Mouse (Mus musculus): ENCODE measurements around the gene Prlh. TPM values are rescaled to one million over a fixed set of nuclear protein-coding genes. Genes with fewer than 3 reads are reported as not detected.

Prlh gene
- not detected in 2 replicates for polyA plus RNA-seq (2015; fragmentation: Nextera tagmentation; extraction: Ambion mirVana)

- Histone ChIP-seq H3K4me2 (no peak within 1 kb of the TSS), H3K27me3 (peaks cover 3% of the 10 kb centered on the region; the same call in 1 of the 2 replicates), H3K4me3 (replicated peaks) (no peak within 1 kb of the TSS), H3K36me3 (no peaks in the 10 kb centered on the region), H3K9ac (no peak within 1 kb of the TSS), H3K9me3 (replicated peaks) (no peaks in the 10 kb centered on the region), H3K4me1 (no peaks in the 10 kb centered on the region), H3K27ac (no peak within 1 kb of the TSS)
- ATAC-seq (replicated peaks; ENCODE audit: low FRiP score), result no peak
- WGBS, result 88% methylated on average over 8 of the region's 8 CpGs
These were observed at the start of gene Prlh for GRCm38 (mm10) chr1:90952808-90953207. Gene Prlh (plus strand): TSS chr1:90953108.

DNA sequence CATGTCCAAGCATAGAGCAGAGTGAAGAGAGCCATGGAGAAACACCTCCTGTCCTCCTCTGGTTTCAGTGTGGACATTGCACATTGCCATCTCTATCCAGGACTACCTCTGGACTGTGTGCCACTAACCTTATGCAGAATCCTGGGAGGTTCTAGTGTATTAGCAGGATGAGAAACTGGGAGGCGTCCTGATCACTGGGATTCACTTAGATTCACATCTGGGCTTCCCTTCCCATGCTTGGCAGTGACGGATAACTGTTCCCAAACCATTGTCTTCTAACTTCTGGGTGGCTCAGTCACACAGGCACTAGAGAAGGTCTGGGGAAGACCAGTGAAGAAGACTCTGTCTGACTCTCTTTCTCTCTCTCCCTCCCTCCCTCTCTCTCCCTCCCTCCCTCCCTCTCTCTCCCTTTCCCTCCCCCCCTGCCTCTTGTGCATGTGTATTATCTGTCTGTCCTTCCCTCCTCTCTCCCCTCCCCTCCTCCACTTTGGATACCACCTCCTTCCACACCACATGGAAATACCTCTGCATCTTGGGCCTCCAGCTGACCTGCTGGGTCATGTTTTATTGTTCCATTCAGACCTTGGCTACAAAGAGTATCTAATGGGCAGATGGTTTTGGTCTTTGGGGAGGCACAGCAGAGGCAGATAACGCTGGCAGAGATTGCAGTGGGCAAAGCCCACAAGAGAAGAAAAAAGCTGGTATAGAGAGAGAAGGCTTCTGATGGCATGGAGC, 49.5 kb upstream of the Prlh start:
- Histone ChIP-seq H3K4me3 (replicated peaks) (no peak overlapping the region), H3K27me3 (no peaks in the 10 kb centered on the region), H3K4me1 (0 out of 2 replicates have a peak, but pooled peaks cover 15% of the 10 kb centered on the region), H3K4me2 (no peak overlapping the region), H3K9me3 (replicated peaks) (no peaks in the 10 kb centered on the region), H3K27ac (peak overlapping the region; percentile 71), H3K9ac (no peak overlapping the region), H3K36me3 (no peaks in the 10 kb centered on the region)
- 52% methylated on average over 3 of the region's 3 CpGs for WGBS
- no peak for ATAC-seq (replicated peaks; ENCODE audit: low FRiP score)

DNA sequence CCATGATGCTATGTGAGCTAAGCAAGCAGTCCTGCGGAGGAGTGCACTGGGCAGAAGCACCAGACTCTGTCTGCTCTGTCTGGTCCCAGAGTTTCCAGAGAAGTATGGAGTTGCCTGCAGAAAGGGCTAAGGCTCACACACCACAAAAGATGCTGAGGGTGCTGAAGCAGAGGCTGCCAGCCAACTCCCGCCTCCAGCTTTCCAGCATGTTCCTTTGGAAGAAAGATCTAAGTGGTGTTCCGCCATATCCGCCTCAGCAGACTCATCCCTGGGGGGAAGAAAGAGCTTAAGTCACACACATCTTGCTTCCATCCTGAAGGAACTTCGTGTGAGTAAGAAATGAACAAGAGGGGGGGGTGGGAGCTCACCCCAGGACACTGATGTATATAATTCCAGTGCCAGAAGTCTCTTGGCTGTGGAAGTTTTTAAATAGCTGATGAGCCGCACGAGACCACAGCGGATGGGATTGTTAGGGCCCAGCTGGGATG, 48.9 kb upstream of the Prlh start:
- no peak overlapping the region for H3K9ac ChIP-seq
- no peak overlapping the region for H3K4me3 ChIP-seq (replicated peaks)
- H3K4me2 ChIP-seq, result no peak overlapping the region
- 52% methylated on average over 8 of the region's 8 CpGs for WGBS
- no peaks in the 10 kb centered on the region for H3K27me3 ChIP-seq
- no peaks in the 10 kb centered on the region for H3K9me3 ChIP-seq (replicated peaks)
- peak overlapping the region; percentile 71 for H3K27ac ChIP-seq
- peaks cover 19% of the 10 kb centered on the region; the same call in 1 of the 2 replicates for H3K4me1 ChIP-seq
- ATAC-seq (replicated peaks; ENCODE audit: low FRiP score), result no peak
- no peaks in the 10 kb centered on the region for H3K36me3 ChIP-seq

DNA sequence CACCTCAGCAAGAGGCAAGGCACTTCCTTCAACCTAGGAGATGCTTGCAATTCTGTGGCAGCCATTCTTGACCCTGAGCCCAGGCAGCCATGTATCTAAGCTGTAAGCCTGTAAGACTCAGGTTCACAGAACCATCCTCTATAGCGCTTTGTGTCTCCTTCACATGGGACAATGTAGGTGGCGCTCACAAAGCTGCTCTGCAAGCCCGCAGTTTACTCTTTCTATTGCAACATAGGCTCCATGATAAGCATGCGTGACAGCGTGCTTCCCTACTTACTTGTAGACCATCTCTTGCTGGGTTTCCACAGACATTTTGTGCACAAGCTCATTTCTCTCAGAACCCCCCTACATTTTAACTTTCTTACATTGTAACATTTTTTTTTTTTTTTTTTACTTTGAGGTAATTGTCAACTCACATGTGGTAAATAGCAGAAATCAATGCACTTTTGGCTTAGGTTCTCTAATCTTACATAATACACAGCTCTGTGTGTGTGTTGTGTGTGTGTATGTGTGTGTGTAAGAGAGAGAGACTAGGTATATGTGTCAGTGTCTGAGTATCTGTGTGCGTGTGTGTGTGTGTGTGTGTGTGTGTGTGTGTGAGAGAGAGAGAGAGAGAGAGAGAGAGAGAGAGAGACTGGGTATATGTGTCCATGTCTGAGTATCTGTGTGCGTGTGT, 48.0 kb upstream of the Prlh start:
- ATAC-seq (replicated peaks; ENCODE audit: low FRiP score), result no peak
- no peak overlapping the region for H3K4me2 ChIP-seq

GRCm38 (mm10) chr1:90906357-90906756, 46.6 kb upstream of the Prlh start:
- H3K27me3 ChIP-seq, result no peaks in the 10 kb centered on the region
- H3K4me2 ChIP-seq, result no peak overlapping the region
- peaks cover 31% of the 10 kb centered on the region for H3K4me1 ChIP-seq
- no peak overlapping the region for H3K9ac ChIP-seq
- H3K9me3 ChIP-seq (replicated peaks), result no peaks in the 10 kb centered on the region
- no peak overlapping the region for H3K27ac ChIP-seq
- H3K4me3 ChIP-seq (replicated peaks), result no peak overlapping the region
- WGBS, result 10% methylated on average over 2 of the region's 2 CpGs
- peak; percentile 20; the same call in 1 of the 2 replicates for ATAC-seq (replicated peaks; ENCODE audit: low FRiP score)
- H3K36me3 ChIP-seq, result no peaks in the 10 kb centered on the region

More for the DNA sequence above, 48.0 kb upstream of the Prlh start:
- Histone ChIP-seq H3K27me3 (no peaks in the 10 kb centered on the region), H3K27ac (0 out of 2 replicates have a peak overlapping the region, but pooled peaks have one; percentile 32), H3K4me1 (peaks cover 27% of the 10 kb centered on the region), H3K36me3 (no peaks in the 10 kb centered on the region), H3K9ac (no peak overlapping the region), H3K9me3 (replicated peaks) (no peaks in the 10 kb centered on the region), H3K4me3 (replicated peaks) (no peak overlapping the region)
- 88% methylated on average over 7 of the region's 7 CpGs for WGBS

GRCm38 (mm10) chr1:90909161-90909560, 43.7 kb upstream of the Prlh start:
- Histone ChIP-seq H3K9ac (no peak overlapping the region), H3K27ac (peak overlapping the region; percentile 54), H3K36me3 (no peaks in the 10 kb centered on the region), H3K27me3 (peaks cover under 1% of the 10 kb centered on the region; the same call in 1 of the 2 replicates), H3K4me1 (peaks cover 23% of the 10 kb centered on the region), H3K4me2 (peak overlapping the region; percentile 35), H3K9me3 (replicated peaks) (no peaks in the 10 kb centered on the region), H3K4me3 (replicated peaks) (no peak overlapping the region)
- 0 out of 2 replicates have a peak, but pooled peaks have one; percentile 31 for ATAC-seq (replicated peaks; ENCODE audit: low FRiP score)

DNA sequence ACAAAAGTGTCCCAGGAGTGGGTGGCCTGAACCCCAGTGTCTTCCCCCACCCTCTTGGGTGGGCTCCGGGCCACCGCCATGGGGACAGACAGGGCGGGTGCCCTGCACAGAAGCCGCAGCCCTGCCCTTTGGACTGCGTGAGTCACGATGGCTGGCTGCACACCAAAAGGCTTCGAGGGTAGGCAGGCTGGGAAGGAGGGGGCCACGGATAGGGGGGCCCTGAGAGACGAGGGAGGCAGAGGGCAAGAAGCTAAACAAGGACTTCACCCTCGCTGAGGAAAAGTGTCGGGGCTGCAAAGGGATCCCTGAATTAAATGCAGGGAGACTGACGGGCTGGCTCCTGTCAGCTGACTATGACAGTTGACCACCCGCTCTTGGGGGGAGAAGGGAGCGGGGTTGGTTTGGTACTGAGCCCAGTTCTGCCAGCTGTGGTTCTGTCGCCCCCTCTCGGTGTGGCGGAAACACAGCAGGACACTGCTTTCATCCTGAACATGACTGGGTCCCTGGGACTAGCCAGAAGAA, 43.2 kb upstream of the Prlh start:
- H3K9me3 ChIP-seq (replicated peaks), result no peaks in the 10 kb centered on the region
- no peaks in the 10 kb centered on the region for H3K36me3 ChIP-seq
- no peak overlapping the region for H3K9ac ChIP-seq
- 35% methylated on average over 17 of the region's 17 CpGs for WGBS
- H3K4me2 ChIP-seq, result peak overlapping the region; percentile 35
- H3K4me1 ChIP-seq, result peaks cover 26% of the 10 kb centered on the region
- peak overlapping the region; percentile 54 for H3K27ac ChIP-seq
- peaks cover 6% of the 10 kb centered on the region; the same call in 1 of the 2 replicates for H3K27me3 ChIP-seq
- ATAC-seq (replicated peaks; ENCODE audit: low FRiP score), result peak; percentile 52; the same call in 1 of the 2 replicates
- H3K4me3 ChIP-seq (replicated peaks), result no peak overlapping the region

GRCm38 (mm10) chr1:90913231-90913630, 39.7 kb upstream of the Prlh start:
- peaks cover 35% of the 10 kb centered on the region for H3K4me1 ChIP-seq
- H3K9ac ChIP-seq, result no peak overlapping the region
- H3K9me3 ChIP-seq (replicated peaks), result no peaks in the 10 kb centered on the region
- H3K27me3 ChIP-seq, result peaks cover 15% of the 10 kb centered on the region
- 74% methylated on average over 6 of the region's 6 CpGs for WGBS
- H3K4me3 ChIP-seq (replicated peaks), result no peak overlapping the region
- no peak overlapping the region for H3K4me2 ChIP-seq
- no peak for ATAC-seq (replicated peaks; ENCODE audit: low FRiP score)
- H3K36me3 ChIP-seq, result no peaks in the 10 kb centered on the region
- no peak overlapping the region for H3K27ac ChIP-seq

- peaks cover 20% of the 10 kb centered on the region for H3K4me1 ChIP-seq
- 10% methylated on average over 18 of the region's 18 CpGs for WGBS
- H3K27ac ChIP-seq, result no peak within 1 kb of the TSS
- H3K36me3 ChIP-seq, result no peaks in the 10 kb centered on the region
- ATAC-seq (replicated peaks; ENCODE audit: low FRiP score), result no peak
- H3K27me3 ChIP-seq, result peaks cover 15% of the 10 kb centered on the region
- H3K9ac ChIP-seq, result no peak within 1 kb of the TSS
- no peaks in the 10 kb centered on the region for H3K9me3 ChIP-seq (replicated peaks)
- peak within 1 kb of the TSS; percentile 28 for H3K4me3 ChIP-seq (replicated peaks)
- H3K4me2 ChIP-seq, result peak within 1 kb of the TSS; percentile 59
These were observed 37.8 kb upstream of the Prlh start, which contains the start of gene Mlph for GRCm38 (mm10) chr1:90914948-90915569. Gene Mlph (plus strand): TSS chr1:90915085.

DNA sequence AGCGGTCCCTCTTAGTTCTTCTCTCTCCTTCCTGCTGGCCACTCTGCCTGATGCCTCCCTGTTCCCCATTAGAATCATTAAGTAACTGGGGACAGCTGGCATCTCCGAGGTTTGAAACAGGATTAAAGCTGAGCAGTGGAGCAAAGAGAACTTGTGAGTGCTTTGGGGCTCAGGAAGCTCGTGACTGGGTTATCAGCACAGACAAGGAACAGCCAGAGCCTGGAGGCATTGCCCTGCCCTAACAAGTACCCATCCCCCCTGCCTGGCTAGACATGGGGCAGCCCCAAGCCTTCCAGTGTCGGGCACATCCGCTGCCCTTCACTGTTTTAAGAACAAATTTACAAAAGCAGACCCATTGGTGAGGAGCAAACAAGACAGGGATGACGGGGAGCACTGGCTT, 35.4 kb upstream of the Prlh start:
- H3K9me3 ChIP-seq (replicated peaks), result no peaks in the 10 kb centered on the region
- no peak for ATAC-seq (replicated peaks; ENCODE audit: low FRiP score)
- H3K27ac ChIP-seq, result no peak overlapping the region
- no peak overlapping the region for H3K4me2 ChIP-seq
- H3K9ac ChIP-seq, result no peak overlapping the region
- H3K27me3 ChIP-seq, result peaks cover 15% of the 10 kb centered on the region
- no peak overlapping the region for H3K4me3 ChIP-seq (replicated peaks)
- H3K4me1 ChIP-seq, result peaks cover 15% of the 10 kb centered on the region
- 62% methylated on average over 6 of the region's 6 CpGs for WGBS
- H3K36me3 ChIP-seq, result no peaks in the 10 kb centered on the region

DNA sequence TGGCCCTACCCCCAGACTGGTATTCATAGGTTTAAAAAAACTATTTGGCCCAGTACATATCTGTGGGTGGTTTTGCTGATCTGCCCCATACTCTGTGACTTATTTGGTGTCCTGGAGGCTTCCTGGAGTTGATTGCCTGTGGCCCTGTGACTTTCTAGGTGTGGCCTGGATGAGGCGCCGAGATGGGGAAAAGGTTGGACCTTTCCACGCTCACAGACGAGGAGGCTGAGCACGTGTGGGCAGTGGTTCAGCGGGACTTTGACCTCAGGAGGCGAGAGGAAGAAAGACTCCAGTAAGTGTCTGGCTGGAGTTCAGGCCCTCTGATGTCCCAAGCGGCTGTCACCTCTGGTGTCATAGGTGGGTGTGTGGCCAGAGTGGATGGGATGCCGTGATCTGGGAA, 31.2 kb upstream of the Prlh start:
- 74% methylated on average over 9 of the region's 9 CpGs for WGBS
- no peak overlapping the region for H3K4me3 ChIP-seq (replicated peaks)
- ATAC-seq (replicated peaks; ENCODE audit: low FRiP score), result no peak

More for the DNA sequence above, 31.2 kb upstream of the Prlh start:
- H3K9ac ChIP-seq, result no peak overlapping the region
- H3K36me3 ChIP-seq, result no peaks in the 10 kb centered on the region
- H3K27ac ChIP-seq, result no peak overlapping the region
- H3K4me2 ChIP-seq, result no peak overlapping the region
- H3K4me1 ChIP-seq, result peaks cover 8% of the 10 kb centered on the region; the same call in 1 of the 2 replicates
- 0 out of 2 replicates have a peak, but pooled peaks cover 3% of the 10 kb centered on the region for H3K27me3 ChIP-seq
- H3K9me3 ChIP-seq (replicated peaks), result no peaks in the 10 kb centered on the region
